Mouse (Mus musculus): ENCODE data around the gene Mon1b. TPM values are rescaled to one million over a fixed set of nuclear protein-coding genes. Genes with fewer than 3 reads are reported as not detected.

Gene Mon1b
- polyA plus RNA-seq, 1 experiment = 0.31 TPM

- TF ChIP-seq TAL1 (IDR thresholded peaks at IDR 0.05; ENCODE audit: low read length) (no peak), GATA1 (IDR thresholded peaks at IDR 0.05; ENCODE audit: low read length) (no peak)
- no peaks in the 10 kb centered on the region; the same call in 1 of the 2 replicates for H3K9me3 ChIP-seq (ENCODE audit: control insufficient read depth, low read length)
- H3K27me3 ChIP-seq (ENCODE audit: control insufficient read depth) = no peaks in the 10 kb centered on the region
- H3K36me3 ChIP-seq (ENCODE audit: control insufficient read depth) = no peaks in the 10 kb centered on the region
- H3K4me3 ChIP-seq (replicated peaks) = no peak overlapping the region
- no peaks in the 10 kb centered on the region for H3K4me1 ChIP-seq (ENCODE audit: control insufficient read depth)
Observed at GRCm38 (mm10) chr8:113665951-113666350, 30.6 kb downstream of the Mon1b start.

DNA sequence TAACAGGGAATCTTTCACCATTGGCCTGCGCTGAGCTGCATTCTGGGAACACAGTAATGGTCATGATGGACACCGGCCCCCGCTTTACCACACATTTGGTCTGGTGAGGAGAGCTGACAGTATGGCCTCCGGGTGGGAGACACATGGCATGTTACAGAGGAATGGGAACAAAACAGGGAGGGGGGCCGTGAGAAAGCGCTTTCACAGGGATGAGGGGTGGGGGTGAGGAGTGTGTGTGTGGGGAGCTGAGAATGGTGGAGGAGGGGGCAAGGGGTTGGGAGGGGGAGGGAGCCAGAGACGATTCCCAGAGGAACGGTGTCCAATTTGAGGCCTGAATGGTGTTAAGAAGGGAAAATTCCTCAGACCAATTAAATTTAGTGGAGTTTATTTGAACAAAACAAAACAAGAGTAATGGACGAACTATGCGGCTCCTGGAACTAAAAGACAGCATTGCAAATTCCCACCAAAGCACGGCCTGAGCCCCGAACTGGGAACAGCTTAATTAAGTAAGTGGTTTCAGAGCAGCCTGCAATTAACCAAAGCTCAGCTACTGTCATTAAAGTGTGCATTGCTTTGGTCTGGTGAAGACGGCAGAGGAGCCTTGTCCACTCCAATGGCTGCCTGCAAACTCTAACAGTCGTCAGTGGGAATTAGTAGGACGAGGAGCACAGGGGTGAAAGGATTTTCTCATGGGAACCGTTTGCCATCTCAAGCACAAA, 31.5 kb downstream of the Mon1b start:
- no peaks in the 10 kb centered on the region; the same call in 1 of the 2 replicates for H3K9me3 ChIP-seq (ENCODE audit: control insufficient read depth, low read length)
- TF ChIP-seq GATA1 (IDR thresholded peaks at IDR 0.05; ENCODE audit: low read length) (no peak), TAL1 (IDR thresholded peaks at IDR 0.05; ENCODE audit: low read length) (no peak)
- H3K4me3 ChIP-seq (replicated peaks) = no peak overlapping the region
- no peaks in the 10 kb centered on the region for H3K4me1 ChIP-seq (ENCODE audit: control insufficient read depth)
- H3K27me3 ChIP-seq (ENCODE audit: control insufficient read depth) = no peaks in the 10 kb centered on the region
- no peaks in the 10 kb centered on the region for H3K36me3 ChIP-seq (ENCODE audit: control insufficient read depth)

GRCm38 (mm10) chr8:113669924-113670323, 34.5 kb downstream of the Mon1b start:
- no peak for TF ChIP-seq TAL1 (IDR thresholded peaks at IDR 0.05; ENCODE audit: low read length)
- no peak for TF ChIP-seq GATA1 (IDR thresholded peaks at IDR 0.05; ENCODE audit: low read length)
- Histone ChIP-seq H3K4me3 (replicated peaks) (no peak overlapping the region), H3K4me1 (ENCODE audit: control insufficient read depth) (no peaks in the 10 kb centered on the region), H3K27me3 (ENCODE audit: control insufficient read depth) (no peaks in the 10 kb centered on the region), H3K36me3 (ENCODE audit: control insufficient read depth) (no peaks in the 10 kb centered on the region), H3K9me3 (ENCODE audit: control insufficient read depth, low read length) (peaks cover 7% of the 10 kb centered on the region)

- H3K4me3 ChIP-seq (replicated peaks) = no peak overlapping the region
- H3K27me3 ChIP-seq (ENCODE audit: control insufficient read depth) = no peaks in the 10 kb centered on the region
- no peak for TF ChIP-seq GATA1 (IDR thresholded peaks at IDR 0.05; ENCODE audit: low read length)
- TF ChIP-seq TAL1 (IDR thresholded peaks at IDR 0.05; ENCODE audit: low read length) = no peak
- peaks cover 7% of the 10 kb centered on the region for H3K9me3 ChIP-seq (ENCODE audit: control insufficient read depth, low read length)
- H3K4me1 ChIP-seq (ENCODE audit: control insufficient read depth) = no peaks in the 10 kb centered on the region
- no peaks in the 10 kb centered on the region for H3K36me3 ChIP-seq (ENCODE audit: control insufficient read depth)
Observed at GRCm38 (mm10) chr8:113672599-113673255, 37.3 kb downstream of the Mon1b start.

GRCm38 (mm10) chr8:113673300-113673699, 37.9 kb downstream of the Mon1b start:
- Histone ChIP-seq H3K9me3 (ENCODE audit: control insufficient read depth, low read length) (peaks cover 7% of the 10 kb centered on the region), H3K36me3 (ENCODE audit: control insufficient read depth) (no peaks in the 10 kb centered on the region), H3K4me3 (replicated peaks) (no peak overlapping the region), H3K4me1 (ENCODE audit: control insufficient read depth) (no peaks in the 10 kb centered on the region), H3K27me3 (ENCODE audit: control insufficient read depth) (no peaks in the 10 kb centered on the region)
- TF ChIP-seq TAL1 (IDR thresholded peaks at IDR 0.05; ENCODE audit: low read length) = no peak

DNA sequence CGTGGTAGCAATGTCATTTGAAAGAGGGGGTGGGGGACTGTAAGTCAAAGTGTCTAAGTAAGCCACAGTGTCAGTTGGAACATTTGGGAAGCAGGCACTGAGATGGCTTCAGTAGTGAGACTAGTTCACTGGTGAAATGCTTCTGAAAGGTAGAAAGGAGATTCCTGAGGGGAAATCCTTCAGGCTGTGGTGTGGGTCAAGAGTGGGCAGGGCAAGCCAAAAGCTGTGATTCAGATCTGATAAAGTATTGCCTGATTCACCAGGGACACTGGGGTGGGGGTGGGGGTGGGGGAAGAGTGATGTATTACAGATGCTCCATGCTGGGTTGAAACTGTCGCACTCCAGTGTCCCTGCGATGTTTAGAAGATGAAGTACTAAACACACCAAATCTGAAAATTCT, 39.2 kb downstream of the Mon1b start:
- no peaks in the 10 kb centered on the region for H3K4me1 ChIP-seq (ENCODE audit: control insufficient read depth)
- no peak overlapping the region for H3K4me3 ChIP-seq (replicated peaks)
- peaks cover 10% of the 10 kb centered on the region for H3K9me3 ChIP-seq (ENCODE audit: control insufficient read depth, low read length)
- no peaks in the 10 kb centered on the region for H3K27me3 ChIP-seq (ENCODE audit: control insufficient read depth)
- no peaks in the 10 kb centered on the region for H3K36me3 ChIP-seq (ENCODE audit: control insufficient read depth)
- no peak for TF ChIP-seq TAL1 (IDR thresholded peaks at IDR 0.05; ENCODE audit: low read length)
- no peak for TF ChIP-seq GATA1 (IDR thresholded peaks at IDR 0.05; ENCODE audit: low read length)

DNA sequence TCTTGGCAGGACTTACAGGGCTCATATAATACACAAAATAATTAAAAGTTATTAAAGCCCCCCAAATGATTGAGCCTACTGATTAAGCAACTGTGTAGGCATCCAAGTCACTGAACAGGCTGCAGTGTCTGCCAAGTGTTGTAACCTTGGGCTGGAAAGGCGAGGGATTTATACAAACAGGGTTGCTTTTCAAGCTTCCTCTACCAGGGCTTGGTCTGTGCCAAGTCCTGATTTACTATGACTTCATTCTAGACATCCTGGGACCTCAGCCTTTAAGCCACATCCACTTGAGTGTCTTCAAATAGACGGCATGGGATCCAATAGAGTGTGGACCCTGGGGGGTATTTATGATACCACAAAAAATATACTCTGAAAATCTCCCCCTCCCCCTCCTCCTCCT, 39.9 kb downstream of the Mon1b start:
- Histone ChIP-seq H3K4me3 (replicated peaks) (no peak overlapping the region), H3K27me3 (ENCODE audit: control insufficient read depth) (no peaks in the 10 kb centered on the region), H3K4me1 (ENCODE audit: control insufficient read depth) (no peaks in the 10 kb centered on the region), H3K9me3 (ENCODE audit: control insufficient read depth, low read length) (peaks cover 10% of the 10 kb centered on the region), H3K36me3 (ENCODE audit: control insufficient read depth) (no peaks in the 10 kb centered on the region)
- no peak for TF ChIP-seq TAL1 (IDR thresholded peaks at IDR 0.05; ENCODE audit: low read length)
- no peak for TF ChIP-seq GATA1 (IDR thresholded peaks at IDR 0.05; ENCODE audit: low read length)

DNA sequence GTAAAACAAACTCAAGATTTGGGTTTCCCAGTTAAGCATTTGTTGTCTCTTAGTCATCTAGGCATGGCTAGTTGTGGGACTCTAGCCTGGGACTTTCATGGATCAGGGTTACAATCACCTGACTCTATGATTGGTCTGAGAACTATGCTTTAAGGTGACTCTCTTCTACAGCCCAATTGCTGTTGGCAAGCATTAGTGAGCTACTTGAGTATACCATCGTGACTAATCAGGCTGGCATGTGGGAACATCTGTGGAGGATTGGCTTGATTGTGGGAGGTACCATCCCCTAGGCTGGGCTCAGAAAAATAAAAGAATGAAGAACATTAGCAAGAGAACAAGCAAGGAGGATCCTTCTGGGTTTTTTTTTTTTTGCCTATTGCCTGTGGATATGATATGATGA, 41.4 kb downstream of the Mon1b start:
- no peaks in the 10 kb centered on the region for H3K36me3 ChIP-seq (ENCODE audit: control insufficient read depth)
- H3K9me3 ChIP-seq (ENCODE audit: control insufficient read depth, low read length) = peaks cover 10% of the 10 kb centered on the region
- H3K4me3 ChIP-seq (replicated peaks) = no peak overlapping the region
- H3K27me3 ChIP-seq (ENCODE audit: control insufficient read depth) = no peaks in the 10 kb centered on the region
- TF ChIP-seq TAL1 (IDR thresholded peaks at IDR 0.05; ENCODE audit: low read length) = no peak
- no peak for TF ChIP-seq GATA1 (IDR thresholded peaks at IDR 0.05; ENCODE audit: low read length)
- H3K4me1 ChIP-seq (ENCODE audit: control insufficient read depth) = no peaks in the 10 kb centered on the region

GRCm38 (mm10) chr8:113679361-113679760, 44.0 kb downstream of the Mon1b start:
- TF ChIP-seq GATA1 (IDR thresholded peaks at IDR 0.05; ENCODE audit: low read length) (no peak), TAL1 (IDR thresholded peaks at IDR 0.05; ENCODE audit: low read length) (no peak)
- Histone ChIP-seq H3K27me3 (ENCODE audit: control insufficient read depth) (no peaks in the 10 kb centered on the region), H3K4me3 (replicated peaks) (no peak overlapping the region), H3K4me1 (ENCODE audit: control insufficient read depth) (no peaks in the 10 kb centered on the region), H3K9me3 (ENCODE audit: control insufficient read depth, low read length) (peaks cover 3% of the 10 kb centered on the region; the same call in 1 of the 2 replicates), H3K36me3 (ENCODE audit: control insufficient read depth) (no peaks in the 10 kb centered on the region)

All from erythroblast, embryonic 14.5 days (primary cell).